Mouse (Mus musculus): ENCODE results near the gene Elof1. TPM values are rescaled to one million over a fixed set of nuclear protein-coding genes. Genes with fewer than 3 reads are reported as not detected.

The Elof1 gene
- polyA plus RNA-seq (2014; fragmentation: Nextera tagmentation; extraction: Ambion mirVana), result 223 and 231 TPM in 2 replicates

DNA sequence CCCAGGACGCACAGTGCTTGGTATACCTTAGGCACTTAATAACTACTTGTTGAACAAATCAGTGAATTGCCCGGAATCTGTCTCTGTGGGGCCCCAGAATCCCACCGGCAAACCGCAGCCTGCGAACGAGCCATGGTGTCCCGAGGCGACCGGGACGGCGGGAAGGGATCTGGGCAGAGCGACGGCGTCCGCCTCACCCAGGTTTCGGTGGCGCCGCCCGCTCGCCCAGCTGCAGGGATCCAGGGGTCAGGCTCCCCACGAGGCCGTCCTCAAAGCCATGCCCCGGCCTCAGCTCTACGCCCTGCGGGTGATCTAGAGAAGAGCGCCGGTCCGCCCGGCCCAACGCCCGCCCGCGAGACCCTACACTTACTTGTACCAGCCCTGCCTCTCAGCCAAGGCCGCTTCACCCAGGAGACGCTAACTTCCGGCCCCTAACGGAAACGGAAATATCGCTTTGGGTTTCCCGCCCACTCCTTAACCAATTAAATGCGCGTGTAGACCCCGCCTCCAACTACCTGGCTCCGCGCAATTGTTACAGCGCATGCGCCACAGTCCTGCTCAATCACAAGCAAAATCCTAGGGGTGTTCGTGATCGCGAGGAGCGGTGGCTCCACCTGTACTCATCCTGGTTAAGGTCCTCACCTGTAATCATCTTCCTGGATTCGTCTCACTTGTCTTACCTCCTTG, at the start of gene Elof1:
Gene Elof1 (minus strand): TSS at position 433 of the 687 bp plus-strand sequence.
- Histone ChIP-seq H3K27me3 (ENCODE audit: control insufficient read depth, insufficient read depth, low read length) (no peaks in the 10 kb centered on the region), H3K4me1 (ENCODE audit: control insufficient read depth, insufficient read depth, low read length) (peaks cover 8% of the 10 kb centered on the region; the same call in 1 of the 2 replicates), H3K4me2 (ENCODE audit: low read depth, severe bottlenecking) (peak within 1 kb of the TSS; percentile 73), H3K9me3 (ENCODE audit: control insufficient read depth, low read length) (no peaks in the 10 kb centered on the region), H3K36me3 (ENCODE audit: control insufficient read depth, insufficient read depth, low read length) (peaks cover 2% of the 10 kb centered on the region; the same call in 1 of the 2 replicates), H3K4me3 (ENCODE audit: low read depth, low read length) (peak within 1 kb of the TSS; percentile 85), H3K27ac (replicated peaks; ENCODE audit: low read depth, low read length) (peak within 1 kb of the TSS; percentile 59; the same call in 1 of the 2 replicates), H3K9ac (ENCODE audit: low read length) (peak within 1 kb of the TSS; percentile 91)
- under 1% methylated on average over 52 of the region's 52 CpGs for WGBS
- ATAC-seq (ENCODE audit: insufficient number of reproducible peaks, low FRiP score, low TSS enrichment, low read depth), result peak; percentile 93
- peak; percentile 96 for DNase-seq (ENCODE audit: low spot score)

DNA sequence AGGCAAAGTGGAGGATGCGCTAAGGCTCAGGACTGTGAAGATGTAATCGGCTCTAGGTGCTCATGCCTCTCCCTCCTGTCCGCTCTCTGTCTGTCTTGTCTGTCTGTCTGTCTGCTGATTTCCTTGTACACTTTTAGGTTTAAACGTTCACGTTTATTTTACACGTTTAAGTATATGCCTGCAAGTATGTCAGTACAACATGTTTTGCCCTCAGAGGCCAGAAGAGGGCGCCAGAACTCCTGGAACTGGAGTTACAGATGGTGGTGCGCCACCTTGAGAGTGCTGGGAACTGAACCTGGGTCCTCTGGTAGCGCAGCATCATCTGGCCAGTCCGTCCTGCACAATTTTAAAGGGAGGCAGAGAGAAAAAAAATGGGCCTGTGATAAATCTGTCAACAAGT, 49.7 kb upstream of the Elof1 start:
- H3K9me3 ChIP-seq (ENCODE audit: control insufficient read depth, low read length), result no peaks in the 10 kb centered on the region
- H3K27me3 ChIP-seq (ENCODE audit: control insufficient read depth, insufficient read depth, low read length), result no peaks in the 10 kb centered on the region
- no peak for DNase-seq (ENCODE audit: low spot score)
- no peak for ATAC-seq (ENCODE audit: insufficient number of reproducible peaks, low FRiP score, low TSS enrichment, low read depth)
- peaks cover 3% of the 10 kb centered on the region; the same call in 1 of the 2 replicates for H3K4me1 ChIP-seq (ENCODE audit: control insufficient read depth, insufficient read depth, low read length)
- H3K36me3 ChIP-seq (ENCODE audit: control insufficient read depth, insufficient read depth, low read length), result no peaks in the 10 kb centered on the region
- H3K4me2 ChIP-seq (ENCODE audit: low read depth, severe bottlenecking), result no peak overlapping the region
- no peak overlapping the region for H3K27ac ChIP-seq (replicated peaks; ENCODE audit: low read depth, low read length)
- no peak overlapping the region for H3K4me3 ChIP-seq (ENCODE audit: low read depth, low read length)
- no peak overlapping the region for H3K9ac ChIP-seq (ENCODE audit: low read length)
- WGBS, result 90% methylated on average over 10 of the region's 10 CpGs

DNA sequence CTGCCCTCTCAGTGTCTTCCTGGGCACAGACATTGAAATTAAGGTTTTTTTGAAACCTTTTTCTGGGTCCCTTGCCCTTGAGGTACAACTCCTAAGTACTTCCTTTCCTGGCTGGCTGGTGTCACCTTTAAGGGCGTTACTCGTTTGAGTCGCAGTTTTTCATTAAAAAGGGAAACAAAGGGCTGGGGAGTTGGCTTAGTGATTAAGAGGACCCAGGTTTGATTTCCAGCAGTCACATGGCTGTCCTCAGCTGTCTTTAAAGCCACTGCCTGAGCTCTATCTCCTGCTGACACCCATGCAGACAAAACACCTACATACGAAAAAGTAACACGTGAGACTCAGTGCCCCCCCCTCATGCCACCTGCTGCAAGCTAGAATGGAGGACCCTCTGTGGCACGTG, 49.0 kb upstream of the Elof1 start:
- no peak for DNase-seq (ENCODE audit: low spot score)
- Histone ChIP-seq H3K4me3 (ENCODE audit: low read depth, low read length) (no peak overlapping the region), H3K4me1 (ENCODE audit: control insufficient read depth, insufficient read depth, low read length) (peaks cover 3% of the 10 kb centered on the region; the same call in 1 of the 2 replicates), H3K9ac (ENCODE audit: low read length) (no peak overlapping the region), H3K27ac (replicated peaks; ENCODE audit: low read depth, low read length) (no peak overlapping the region), H3K9me3 (ENCODE audit: control insufficient read depth, low read length) (no peaks in the 10 kb centered on the region), H3K27me3 (ENCODE audit: control insufficient read depth, insufficient read depth, low read length) (no peaks in the 10 kb centered on the region), H3K4me2 (ENCODE audit: low read depth, severe bottlenecking) (no peak overlapping the region), H3K36me3 (ENCODE audit: control insufficient read depth, insufficient read depth, low read length) (no peaks in the 10 kb centered on the region)
- no peak for ATAC-seq (ENCODE audit: insufficient number of reproducible peaks, low FRiP score, low TSS enrichment, low read depth)
- WGBS, result 48% methylated on average over 6 of the region's 6 CpGs

DNA sequence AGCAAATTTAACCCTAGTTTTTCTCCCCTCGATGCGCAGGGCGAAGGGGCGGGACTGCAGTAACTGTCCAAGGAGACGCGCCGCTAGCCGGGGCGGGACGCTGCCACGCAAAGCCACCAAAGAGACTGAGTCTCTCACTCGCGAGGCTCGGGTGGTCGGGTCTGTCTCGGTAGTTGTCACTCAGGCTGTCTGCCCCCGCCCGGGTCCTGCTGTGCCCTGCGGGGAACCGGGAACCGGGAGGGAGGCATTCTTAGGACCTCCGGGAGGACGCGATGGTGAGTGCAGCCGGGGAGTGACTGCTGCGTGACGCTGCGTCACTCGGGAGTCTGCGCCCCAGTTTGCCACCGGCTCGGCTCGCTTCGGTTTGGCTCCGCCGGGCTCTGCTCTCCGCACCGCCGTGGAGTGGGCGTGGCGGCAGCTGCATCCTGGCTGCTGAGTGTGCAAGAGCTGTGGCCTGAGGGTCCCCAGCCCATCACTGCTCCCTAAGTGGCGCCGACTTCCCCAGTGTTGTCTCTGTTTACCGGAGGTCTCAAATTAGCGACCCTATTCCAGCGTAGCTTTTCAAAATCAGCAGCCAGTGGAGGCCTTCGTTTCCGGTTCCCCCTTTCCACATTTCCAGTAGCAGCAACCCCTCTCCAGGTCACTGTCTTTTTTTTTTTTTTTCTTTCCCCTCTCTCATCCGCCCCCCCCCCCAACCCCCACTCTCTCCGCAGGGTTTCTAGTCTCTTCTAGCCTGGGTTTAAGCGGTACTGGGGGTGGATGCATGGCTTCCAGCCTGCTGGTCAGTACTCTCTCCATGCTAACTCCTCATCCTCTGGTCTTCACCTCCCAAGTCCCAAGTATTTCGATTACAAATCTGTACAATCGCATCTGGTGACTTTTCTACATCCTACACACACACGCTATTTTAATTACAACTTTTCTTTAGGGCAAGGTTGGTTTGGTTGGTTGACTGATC, 48.0 kb upstream of the Elof1 start:
- DNase-seq (ENCODE audit: low spot score) (peak; percentile 77), ATAC-seq (ENCODE audit: insufficient number of reproducible peaks, low FRiP score, low TSS enrichment, low read depth) (peak; percentile 67)
- H3K9me3 ChIP-seq (ENCODE audit: control insufficient read depth, low read length), result no peaks in the 10 kb centered on the region
- H3K4me2 ChIP-seq (ENCODE audit: low read depth, severe bottlenecking), result peak overlapping the region; percentile 92
- H3K4me3 ChIP-seq (ENCODE audit: low read depth, low read length), result peak overlapping the region; percentile 48
- 2% methylated on average over 52 of the region's 54 CpGs for WGBS
- no peak overlapping the region for H3K27ac ChIP-seq (replicated peaks; ENCODE audit: low read depth, low read length)
- H3K4me1 ChIP-seq (ENCODE audit: control insufficient read depth, insufficient read depth, low read length), result peaks cover 3% of the 10 kb centered on the region; the same call in 1 of the 2 replicates
- H3K27me3 ChIP-seq (ENCODE audit: control insufficient read depth, insufficient read depth, low read length), result no peaks in the 10 kb centered on the region
- H3K9ac ChIP-seq (ENCODE audit: low read length), result peak overlapping the region; percentile 63
- no peaks in the 10 kb centered on the region for H3K36me3 ChIP-seq (ENCODE audit: control insufficient read depth, insufficient read depth, low read length)

DNA sequence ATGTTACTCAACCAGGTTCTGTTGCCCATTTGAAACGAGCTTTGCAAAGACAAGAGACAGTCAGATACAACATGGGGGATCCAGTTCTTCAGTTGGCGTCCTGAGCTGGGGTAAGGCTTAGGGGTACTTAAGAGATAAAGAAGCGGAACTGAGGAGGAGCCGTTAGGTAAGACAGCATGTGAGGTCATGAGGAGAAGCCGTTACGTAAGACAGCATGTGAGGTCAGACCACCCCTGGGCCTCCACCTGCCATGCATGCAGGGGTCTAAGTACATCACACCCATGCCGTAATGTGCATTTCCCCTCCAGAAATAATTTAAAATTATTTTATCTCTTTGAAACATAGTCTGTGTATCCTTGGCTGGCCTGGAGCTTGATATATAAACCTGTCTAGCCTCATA, 45.9 kb upstream of the Elof1 start:
- no peak overlapping the region for H3K4me3 ChIP-seq (ENCODE audit: low read depth, low read length)
- H3K4me2 ChIP-seq (ENCODE audit: low read depth, severe bottlenecking), result no peak overlapping the region
- no peak overlapping the region for H3K9ac ChIP-seq (ENCODE audit: low read length)
- H3K9me3 ChIP-seq (ENCODE audit: control insufficient read depth, low read length), result no peaks in the 10 kb centered on the region
- ATAC-seq (ENCODE audit: insufficient number of reproducible peaks, low FRiP score, low TSS enrichment, low read depth), result no peak
- no peaks in the 10 kb centered on the region for H3K36me3 ChIP-seq (ENCODE audit: control insufficient read depth, insufficient read depth, low read length)
- peaks cover 2% of the 10 kb centered on the region; the same call in 1 of the 2 replicates for H3K27me3 ChIP-seq (ENCODE audit: control insufficient read depth, insufficient read depth, low read length)
- WGBS, result 83% methylated on average over 7 of the region's 7 CpGs
- H3K4me1 ChIP-seq (ENCODE audit: control insufficient read depth, insufficient read depth, low read length), result peaks cover 3% of the 10 kb centered on the region; the same call in 1 of the 2 replicates
- DNase-seq (ENCODE audit: low spot score), result no peak
- H3K27ac ChIP-seq (replicated peaks; ENCODE audit: low read depth, low read length), result no peak overlapping the region

DNA sequence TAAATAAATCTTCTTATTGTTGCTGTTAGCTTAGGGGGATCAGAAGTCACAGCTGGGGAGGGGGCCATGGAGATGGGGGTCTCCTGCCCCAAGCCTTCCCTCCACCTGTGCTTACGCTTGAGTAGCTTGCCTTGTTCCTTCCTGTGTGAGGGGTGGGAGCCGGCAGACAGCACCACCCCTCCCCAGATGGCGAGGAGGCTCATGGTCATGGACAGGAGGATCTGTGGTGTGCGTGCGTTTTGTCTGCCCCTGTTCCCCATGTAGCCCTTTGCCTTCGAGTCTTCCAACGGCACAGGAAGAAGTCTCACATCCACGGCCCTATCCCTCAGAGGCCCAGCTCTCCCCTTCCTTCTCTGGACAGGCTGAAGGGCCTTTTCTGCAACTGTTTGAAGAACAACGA, 45.3 kb upstream of the Elof1 start:
- H3K9me3 ChIP-seq (ENCODE audit: control insufficient read depth, low read length), result no peaks in the 10 kb centered on the region
- H3K27me3 ChIP-seq (ENCODE audit: control insufficient read depth, insufficient read depth, low read length), result peaks cover 3% of the 10 kb centered on the region; the same call in 1 of the 2 replicates
- 73% methylated on average over 9 of the region's 9 CpGs for WGBS
- H3K4me1 ChIP-seq (ENCODE audit: control insufficient read depth, insufficient read depth, low read length), result peaks cover 6% of the 10 kb centered on the region
- H3K9ac ChIP-seq (ENCODE audit: low read length), result no peak overlapping the region
- no peak overlapping the region for H3K4me3 ChIP-seq (ENCODE audit: low read depth, low read length)
- no peak for DNase-seq (ENCODE audit: low spot score)
- no peak for ATAC-seq (ENCODE audit: insufficient number of reproducible peaks, low FRiP score, low TSS enrichment, low read depth)
- no peak overlapping the region for H3K4me2 ChIP-seq (ENCODE audit: low read depth, severe bottlenecking)
- no peak overlapping the region for H3K27ac ChIP-seq (replicated peaks; ENCODE audit: low read depth, low read length)
- H3K36me3 ChIP-seq (ENCODE audit: control insufficient read depth, insufficient read depth, low read length), result no peaks in the 10 kb centered on the region

DNA sequence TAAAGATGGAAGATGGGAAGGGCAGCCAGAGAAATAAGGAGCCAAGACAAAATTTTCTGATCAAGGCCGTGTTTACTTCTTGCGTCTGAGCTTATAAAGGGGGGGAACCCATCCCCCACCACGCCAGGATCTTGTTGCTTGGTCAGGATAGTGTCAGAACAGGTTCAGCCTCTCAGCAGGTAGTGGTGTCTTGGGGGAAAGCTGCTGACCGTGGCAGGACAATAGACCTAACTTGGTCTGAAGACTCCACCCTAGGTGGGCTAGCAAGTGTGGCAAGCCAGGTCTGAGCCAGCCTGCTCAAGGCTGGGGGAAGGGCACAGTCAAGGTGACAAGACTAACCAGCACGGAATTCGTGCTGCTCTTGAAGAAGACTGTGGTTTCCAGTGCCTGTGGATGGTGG, 44.3 kb upstream of the Elof1 start:
- Histone ChIP-seq H3K4me1 (ENCODE audit: control insufficient read depth, insufficient read depth, low read length) (peaks cover 6% of the 10 kb centered on the region), H3K9ac (ENCODE audit: low read length) (no peak overlapping the region), H3K36me3 (ENCODE audit: control insufficient read depth, insufficient read depth, low read length) (no peaks in the 10 kb centered on the region), H3K27me3 (ENCODE audit: control insufficient read depth, insufficient read depth, low read length) (peaks cover 3% of the 10 kb centered on the region; the same call in 1 of the 2 replicates), H3K4me3 (ENCODE audit: low read depth, low read length) (no peak overlapping the region), H3K4me2 (ENCODE audit: low read depth, severe bottlenecking) (no peak overlapping the region), H3K9me3 (ENCODE audit: control insufficient read depth, low read length) (no peaks in the 10 kb centered on the region), H3K27ac (replicated peaks; ENCODE audit: low read depth, low read length) (no peak overlapping the region)
- DNase-seq (ENCODE audit: low spot score) (no peak), ATAC-seq (ENCODE audit: insufficient number of reproducible peaks, low FRiP score, low TSS enrichment, low read depth) (no peak)
- 37% methylated on average over 6 of the region's 6 CpGs for WGBS

Data from limb, embryonic 11.5 days (tissue).